Mouse (Mus musculus): ENCODE measurements around the gene 2010111I01Rik.

Gene 2010111I01Rik

DNA sequence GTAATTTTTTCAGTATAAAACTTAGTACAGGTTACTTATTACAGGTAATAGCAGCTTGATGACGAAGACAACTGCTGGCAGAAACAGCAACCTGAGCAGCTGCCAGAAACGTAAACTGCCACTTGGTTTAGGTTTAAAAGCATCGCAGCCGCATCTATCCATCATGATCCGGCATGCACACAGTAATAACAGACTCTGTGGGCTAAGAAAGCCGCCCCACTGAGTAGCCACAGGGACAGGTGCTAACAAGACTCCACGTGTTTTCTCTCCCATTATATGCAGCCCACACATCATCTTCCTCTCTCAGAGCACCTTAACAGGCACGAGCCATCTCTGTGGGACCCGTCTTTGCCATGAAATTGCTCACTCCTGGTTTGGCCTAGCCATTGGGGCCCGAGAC, 191.6 kb downstream of the 2010111I01Rik start:
- DNase-seq, result no peak

DNA sequence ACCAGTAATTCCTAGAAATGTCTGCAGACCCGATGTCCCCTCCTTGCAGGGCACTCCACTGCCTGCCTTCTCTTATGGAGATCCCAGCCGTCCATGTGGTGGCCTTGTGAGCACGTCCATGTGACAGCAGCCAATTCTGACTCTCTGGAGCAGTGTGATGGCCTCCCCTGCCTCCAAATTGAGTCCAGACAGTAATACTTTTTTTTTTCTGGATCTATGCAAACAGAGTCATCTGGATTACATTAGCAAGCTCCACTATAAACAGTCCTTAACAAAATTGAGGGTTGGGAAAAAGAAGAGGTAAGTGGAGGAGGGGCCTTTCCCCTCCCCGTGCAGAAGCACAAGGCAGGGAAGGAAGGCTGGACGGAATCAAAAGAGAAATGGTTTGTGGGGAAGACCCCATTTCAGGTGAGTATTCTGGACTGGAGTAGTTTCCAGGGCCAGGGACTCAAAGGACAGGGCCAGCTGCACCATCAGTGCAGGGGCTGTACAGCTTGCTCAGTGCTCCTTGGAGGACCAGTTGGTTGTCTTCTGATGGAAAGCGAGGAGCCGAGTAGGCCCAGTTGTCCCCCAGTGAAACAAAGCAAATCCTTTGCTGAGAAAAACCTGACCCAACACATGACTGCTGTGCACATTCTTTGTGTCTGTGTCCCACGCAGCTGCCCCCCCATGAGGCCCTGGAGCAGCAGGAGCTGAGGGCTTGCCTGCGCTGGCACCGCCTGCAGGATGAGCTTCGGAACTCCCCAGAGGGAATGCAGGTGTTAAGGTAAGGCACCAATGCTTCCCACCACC, 205.8 kb downstream of the 2010111I01Rik start:
- DNase-seq, result no peak

GRCm38 (mm10) chr13:63171347-63172096, 206.8 kb downstream of the 2010111I01Rik start:
- no peak for DNase-seq

- DNase-seq, result no peak
Observed at GRCm38 (mm10) chr13:63172097-63172445, 207.4 kb downstream of the 2010111I01Rik start.

DNA sequence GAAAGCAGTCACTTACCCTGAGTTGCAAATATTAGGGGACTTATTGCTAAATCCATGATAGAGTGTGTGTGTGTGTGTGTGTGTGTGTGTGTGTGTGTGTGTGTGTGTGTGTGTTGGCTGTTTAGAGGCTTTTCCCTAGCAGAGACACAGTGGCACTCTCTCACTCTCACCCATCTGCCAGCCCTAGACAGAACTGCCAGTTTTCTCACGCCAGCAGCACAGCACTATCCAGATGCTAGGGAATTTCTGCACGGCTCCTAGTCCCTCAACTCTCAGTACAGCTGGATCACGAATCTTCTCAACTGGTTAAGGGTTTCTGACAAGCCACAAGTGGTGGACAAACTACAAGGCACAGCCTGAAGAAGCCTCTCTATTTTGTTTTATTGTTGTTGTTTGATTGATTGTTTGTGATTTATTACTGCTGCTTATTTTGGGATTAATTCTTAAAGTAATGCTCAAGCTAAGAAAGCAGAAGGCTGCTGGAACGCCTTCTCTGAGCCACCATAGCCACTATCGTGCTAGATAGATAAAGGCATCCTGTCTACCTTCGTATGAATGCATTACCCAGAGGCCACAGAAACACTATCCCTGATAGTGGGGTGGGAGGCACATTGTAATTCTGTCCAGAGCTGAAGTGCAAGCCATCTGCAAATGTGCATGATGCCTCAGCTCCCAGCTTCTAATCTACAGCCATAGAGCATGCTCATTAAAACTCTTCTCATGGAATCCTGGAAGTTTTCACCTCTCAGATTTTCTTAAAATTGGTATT, 209.7 kb downstream of the 2010111I01Rik start:
- DNase-seq, result no peak

GRCm38 (mm10) chr13:63176131-63176530, 211.4 kb downstream of the 2010111I01Rik start:
- DNase-seq, result no peak

GRCm38 (mm10) chr13:63177232-63177631, 212.5 kb downstream of the 2010111I01Rik start:
- DNase-seq, result peak; percentile 49 to 73

DNA sequence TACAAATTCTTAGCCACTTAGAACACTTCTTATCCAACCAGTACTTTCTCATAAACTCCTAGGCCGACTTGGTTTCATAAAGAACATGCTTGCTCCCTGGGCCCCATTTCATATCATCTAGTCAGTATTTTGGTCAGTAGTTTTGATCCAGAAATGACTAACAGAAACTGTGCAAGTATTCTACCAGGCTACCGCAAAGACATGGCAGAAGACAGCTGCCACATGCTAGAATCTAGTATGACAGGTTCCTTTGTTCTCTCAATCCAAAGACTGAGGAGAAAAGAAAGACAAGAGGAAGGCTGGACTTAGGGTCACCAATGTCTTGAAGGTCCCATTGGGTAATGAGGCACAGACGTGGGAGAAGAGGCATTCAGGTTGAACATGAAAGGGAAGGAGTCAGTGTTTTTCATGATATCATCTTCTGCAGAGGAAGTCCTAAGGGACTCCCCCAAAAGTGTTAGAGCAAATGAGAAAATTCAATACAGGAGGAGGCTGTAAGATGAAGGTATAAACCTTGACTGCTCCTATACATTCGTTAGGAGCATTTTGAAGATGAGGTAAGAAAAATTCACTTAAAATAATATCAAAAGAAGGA, 216.0 kb downstream of the 2010111I01Rik start:
- no peak for DNase-seq

DNA sequence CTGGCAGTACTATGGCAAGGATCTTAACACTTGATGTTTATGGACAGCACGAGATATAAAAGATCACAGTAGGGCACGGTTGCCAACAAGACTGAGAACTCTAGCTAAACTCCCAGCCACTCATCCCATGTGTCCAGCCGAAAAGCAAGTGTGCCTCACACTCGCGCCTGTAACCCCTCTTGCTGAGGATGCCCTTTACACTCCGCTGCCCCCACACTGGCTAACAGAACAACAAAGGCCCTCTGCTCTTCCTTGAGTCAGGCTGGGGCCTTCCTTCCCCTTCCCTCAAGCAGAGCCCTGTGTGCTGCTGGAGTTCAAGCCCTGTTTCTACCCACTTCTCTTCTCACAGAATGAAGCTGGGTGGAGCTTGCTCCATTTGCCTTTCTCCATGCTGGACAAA, 220.3 kb downstream of the 2010111I01Rik start:
- no peak for DNase-seq

GRCm38 (mm10) chr13:63186217-63186616, 221.5 kb downstream of the 2010111I01Rik start:
- no peak for DNase-seq

DNA sequence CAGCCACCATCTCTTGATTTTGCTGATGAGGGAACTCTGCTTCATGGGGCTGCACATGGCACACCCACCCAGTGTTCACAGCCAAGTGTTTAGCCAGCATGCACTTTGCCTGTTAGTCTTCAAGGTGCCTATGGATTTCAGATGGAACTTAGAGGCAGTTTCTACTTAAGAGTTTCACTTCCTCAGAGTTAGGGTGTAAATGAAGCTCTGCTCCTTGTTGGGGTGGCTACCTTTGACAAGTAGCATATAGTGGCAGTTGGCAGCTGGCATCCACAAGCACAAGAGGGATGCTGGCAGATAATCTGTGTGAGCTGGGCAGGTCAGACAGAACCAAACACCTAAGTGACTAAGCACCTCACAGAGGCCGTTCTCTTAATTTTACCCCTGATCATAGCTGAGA, 221.9 kb downstream of the 2010111I01Rik start:
- DNase-seq, result no peak

DNA sequence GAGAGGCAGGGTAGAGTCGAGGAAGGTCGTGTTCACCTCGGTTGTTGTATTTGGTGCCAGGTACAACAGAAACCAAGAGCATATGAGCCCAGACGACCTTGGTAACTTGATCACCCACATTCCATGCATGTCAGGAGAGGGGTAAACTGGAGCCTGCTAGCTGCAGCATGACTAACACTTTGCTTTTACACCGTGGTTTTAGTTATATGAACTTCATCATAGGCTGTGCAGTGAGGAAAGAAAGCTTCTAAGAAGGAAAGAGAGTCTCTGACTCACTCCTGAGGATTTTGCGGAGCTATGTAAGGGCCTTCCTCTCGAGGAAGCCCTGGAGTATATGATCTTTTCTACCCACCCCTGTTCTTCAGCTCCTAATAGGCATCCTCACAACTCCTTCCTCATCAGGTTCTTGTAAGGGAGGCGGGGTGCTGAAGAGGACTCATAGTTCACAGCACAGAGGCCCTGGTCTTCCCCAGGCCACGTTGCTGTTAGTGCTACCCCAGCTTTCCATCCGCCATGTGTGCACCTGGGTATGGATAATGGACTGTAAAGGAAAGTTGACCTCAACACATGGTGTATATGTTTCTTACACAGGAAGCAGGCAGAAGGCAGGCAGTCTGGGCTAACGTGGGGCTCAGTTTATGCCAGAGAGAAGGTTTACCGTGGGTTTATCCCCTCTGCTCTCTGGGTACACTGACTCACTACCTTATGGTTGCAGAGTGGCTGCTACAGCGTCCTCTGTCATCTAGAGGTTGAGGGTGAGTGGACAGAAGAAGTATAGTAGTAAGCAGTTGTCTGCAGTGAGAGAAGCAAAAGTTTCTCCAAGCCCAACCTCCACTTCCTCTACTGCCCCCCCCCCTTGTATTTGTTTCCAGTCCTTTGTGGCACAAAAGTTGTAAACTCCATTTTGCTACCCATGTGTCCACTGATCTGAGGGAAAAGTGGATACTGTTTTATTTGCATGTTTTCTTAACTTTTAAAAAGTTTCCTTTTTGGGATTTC, 222.8 kb downstream of the 2010111I01Rik start:
- DNase-seq, result no peak

- DNase-seq, result peak; percentile 46 to 53
Observed at GRCm38 (mm10) chr13:63188306-63188705, 223.6 kb downstream of the 2010111I01Rik start.

DNA sequence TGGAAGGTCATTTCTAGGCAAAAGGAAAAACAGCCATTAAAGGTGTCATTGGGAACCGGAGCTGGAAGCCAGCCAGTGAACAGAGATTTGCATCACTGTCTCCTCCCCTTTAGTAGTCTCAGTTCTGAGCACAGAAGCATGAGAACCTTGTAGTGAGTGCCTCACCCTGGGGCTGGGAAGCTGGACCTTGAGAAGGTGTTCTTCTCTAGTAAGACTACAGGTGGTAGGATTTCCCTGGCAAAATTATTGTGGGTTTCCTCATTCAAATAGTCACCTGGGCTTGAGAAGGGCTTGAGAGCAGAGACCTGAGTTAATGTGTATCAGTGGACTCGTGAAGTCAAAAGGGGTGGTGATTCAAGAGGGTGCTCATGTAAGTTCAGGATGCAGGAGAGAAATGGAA, 224.1 kb downstream of the 2010111I01Rik start:
- peak in 1 of 2 experiments; percentile 34 for DNase-seq

DNA sequence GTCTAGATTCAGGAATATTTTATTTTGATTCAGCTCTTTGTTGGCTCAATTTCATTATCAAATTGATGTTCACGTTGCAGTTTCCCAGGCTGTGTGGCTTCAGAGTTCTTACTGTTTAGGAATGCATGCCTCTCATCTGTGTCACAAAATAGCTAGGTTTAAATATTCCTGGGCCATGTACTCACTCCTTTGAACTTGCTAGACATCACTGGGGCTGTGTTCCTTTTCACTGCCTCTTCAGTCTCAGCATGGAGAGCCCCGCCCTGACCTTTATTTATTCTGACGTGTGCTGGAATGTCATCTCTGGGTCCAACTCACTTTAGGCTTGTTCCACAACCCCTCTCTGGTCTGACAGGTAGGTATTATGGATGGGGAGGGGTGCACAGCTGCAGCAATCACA, 228.7 kb downstream of the 2010111I01Rik start:
- DNase-seq, result no peak

DNA sequence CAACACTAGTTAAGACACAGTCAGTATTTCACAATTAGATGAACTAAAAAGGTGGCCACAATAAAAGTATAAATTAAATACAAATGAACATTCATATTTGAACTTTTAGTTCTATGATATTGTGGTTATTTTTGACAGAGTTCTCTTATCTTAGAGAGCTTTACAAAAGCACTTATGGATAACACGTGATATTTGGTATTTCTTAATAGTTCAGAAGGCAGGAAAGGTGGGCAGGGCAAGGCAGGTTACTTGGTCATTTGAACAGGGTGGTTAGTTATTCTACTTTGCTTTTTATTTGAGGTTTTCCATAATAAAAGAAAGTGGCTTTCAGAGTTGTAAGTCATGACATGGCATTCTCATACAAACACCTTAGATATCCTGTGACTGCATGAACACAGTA, 233.3 kb downstream of the 2010111I01Rik start:
- DNase-seq, result no peak

GRCm38 (mm10) chr13:63199588-63199987, 234.9 kb downstream of the 2010111I01Rik start:
- peak; percentile 41 to 60 for DNase-seq

DNA sequence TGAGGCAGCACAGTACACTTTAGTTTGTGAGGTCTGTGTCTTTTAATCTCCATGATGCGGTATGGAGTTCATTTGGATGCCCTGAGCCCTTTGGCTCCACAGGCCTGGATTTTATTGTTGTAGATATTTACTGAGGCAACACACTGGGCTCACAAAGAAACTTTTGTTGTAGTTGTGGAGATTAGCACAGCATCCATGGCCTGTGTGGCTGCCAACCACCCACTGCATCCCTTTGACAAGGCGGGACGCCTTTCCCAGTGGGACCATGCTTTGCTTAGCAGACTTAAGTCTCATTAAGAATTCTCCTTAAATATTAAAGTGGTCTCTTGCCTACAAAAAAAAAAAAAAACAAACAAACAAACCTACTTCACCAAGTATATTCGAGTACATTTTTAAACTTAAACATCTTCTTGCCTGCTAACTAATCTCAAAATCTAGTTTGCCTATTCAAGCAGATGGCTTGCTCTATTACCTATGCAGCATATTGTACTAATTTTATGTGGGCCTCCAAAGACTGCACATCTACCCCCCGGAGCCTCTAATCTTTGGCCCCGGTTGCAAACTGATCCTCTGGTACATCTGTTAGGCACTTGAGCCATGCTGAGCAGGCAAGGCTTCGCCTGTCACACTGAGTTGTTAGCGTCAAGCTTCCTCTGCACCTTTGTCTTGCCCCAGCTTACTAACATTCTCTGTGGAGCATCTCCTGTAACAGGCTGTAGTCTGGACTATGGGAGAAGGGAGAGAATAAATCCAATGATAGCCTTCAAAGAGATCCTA, 239.0 kb downstream of the 2010111I01Rik start:
- DNase-seq, result no peak

DNA sequence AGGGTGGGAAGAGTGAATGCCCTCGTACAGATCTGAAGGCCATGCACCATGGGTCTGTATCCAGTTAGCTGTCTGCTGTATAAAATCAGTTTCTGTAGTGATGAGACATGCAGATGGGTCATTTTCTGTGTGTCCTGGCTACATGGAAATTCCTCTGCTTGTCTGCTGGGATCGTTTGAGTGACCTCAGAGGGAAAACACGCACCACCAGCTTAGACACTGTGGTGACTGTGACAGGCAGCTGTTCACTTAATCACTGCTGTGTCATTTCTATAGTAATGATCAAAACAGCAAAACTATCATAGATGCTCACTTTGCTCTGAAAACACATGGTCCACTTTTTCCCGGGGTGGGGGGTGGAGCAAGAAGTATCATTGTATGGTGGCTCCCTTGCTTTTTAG, 241.1 kb downstream of the 2010111I01Rik start:
- no peak for DNase-seq

GRCm38 (mm10) chr13:63206396-63206795, 241.7 kb downstream of the 2010111I01Rik start:
- no peak for DNase-seq

DNA sequence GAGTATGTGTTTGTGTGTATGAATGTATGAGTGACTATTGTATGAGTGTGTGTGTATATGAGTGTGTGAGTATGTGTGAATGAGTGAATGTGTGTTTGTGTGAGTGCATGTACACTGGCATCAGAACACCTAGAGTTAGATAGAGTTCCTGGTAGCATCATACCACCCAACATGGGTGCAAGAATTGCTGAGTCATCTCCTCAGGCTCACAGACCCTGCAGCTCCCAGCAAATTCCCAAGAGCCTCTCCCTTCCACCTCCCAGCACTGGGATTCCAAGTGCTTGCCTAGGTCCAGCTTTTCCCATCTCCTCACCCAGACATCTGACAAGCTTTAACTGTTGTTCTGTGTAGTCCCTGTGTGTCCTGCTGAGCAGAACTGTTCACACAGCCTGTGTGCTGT, 251.8 kb downstream of the 2010111I01Rik start:
- DNase-seq, result no peak
